Mouse (Mus musculus) liver, adult 2 months (tissue): ENCODE data around the gene Thegl. TPM values are rescaled to one million over a fixed set of nuclear protein-coding genes. Genes with fewer than 3 reads are reported as not detected.

Experiments
- DNase-seq: peaks from one replicate; pipeline ENCODE4 v3.0.0-alpha.2; 2011; ENCODE audit warnings: low read depth, low spot score; ENCODE audit errors: extremely low read depth
- H3K27ac ChIP-seq: fragments of 200-500 bp; replicated peaks from 2 replicates; pipeline ENCODE4 v1.5.1; 2012; ENCODE audit warnings: low read depth, mild to moderate bottlenecking, control low read depth, inconsistent platforms, low read length; ENCODE audit not compliant: insufficient read depth
- H3K27me3 ChIP-seq: fragments of 200-500 bp; 2 replicates; pipeline ENCODE4 v1.6.1; 2012; ENCODE audit warnings: mild to moderate bottlenecking, moderate library complexity, low read length, inconsistent platforms; ENCODE audit not compliant: control insufficient read depth, insufficient read depth
- H3K36me3 ChIP-seq: fragments of 200-500 bp; 2 replicates; pipeline ENCODE4 v1.6.1; 2012; ENCODE audit warnings: low read length, inconsistent platforms; ENCODE audit not compliant: control insufficient read depth, insufficient read depth
- H3K4me1 ChIP-seq: fragments of 200-500 bp; 2 replicates; pipeline ENCODE4 v1.6.1; 2011; ENCODE audit warnings: low read length; ENCODE audit not compliant: control insufficient read depth, insufficient read depth
- H3K4me3 ChIP-seq: fragments of 200-500 bp; 2 replicates; pipeline ENCODE4 v1.5.1; 2011; ENCODE audit warnings: low read depth, mild to moderate bottlenecking, control low read depth, low read length, moderate library complexity; ENCODE audit not compliant: insufficient read depth
- H3K79me2 ChIP-seq: fragments of 200-500 bp; 2 replicates; pipeline ENCODE4 v1.6.1; 2012; ENCODE audit warnings: inconsistent platforms, mild to moderate bottlenecking, low read length, moderate library complexity; ENCODE audit not compliant: control insufficient read depth, insufficient read depth
- H3K9ac ChIP-seq: fragments of 200-500 bp; 2 replicates; pipeline ENCODE4 v1.6.1; 2012; ENCODE audit warnings: low read depth, mild to moderate bottlenecking, control low read depth, inconsistent platforms, low read length
- CTCF ChIP-seq: fragments of 200-500 bp; IDR thresholded peaks from 2 replicates; pipeline ENCODE4 v1.5.1; 2011; ENCODE audit warnings: low read depth, low read length, control low read depth
- POLR2A ChIP-seq: fragments of 200-500 bp; IDR thresholded peaks from 2 replicates; pipeline ENCODE4 v1.6.1; 2011; ENCODE audit warnings: low read length, control low read depth; ENCODE audit not compliant: insufficient read depth; ENCODE audit errors: extremely low read depth
- WGBS: fragments of 180-500 bp; shearing (Covaris S2); methylation state at CpG from one replicate; pipeline ENCODE4 v1.1.7; 2018; 5-methylcytosine and 5-hydroxymethylcytosine counted together
- polyA plus RNA-seq: library from polyadenylated mRNA; depleted of rRNA; stranded (reverse); fragments of >200 nt; gene quantifications from 2 replicates; pipeline ENCODE4 v1.2.3, GENCODE M21; 2012
- total RNA-seq: library from RNA; depleted of rRNA; stranded (reverse); fragments of >200 nt; gene quantifications from 2 replicates; pipeline ENCODE4 v1.2.3, GENCODE M21; 2014

Gene Thegl
- total and polyA plus RNA-seq, 2 experiments = not detected

- no peak overlapping the region for H3K27ac ChIP-seq
- H3K36me3 ChIP-seq = no peaks in the 10 kb centered on the region
- H3K9ac ChIP-seq = no peak overlapping the region
- DNase-seq = no peak
- no peak overlapping the region for H3K4me3 ChIP-seq
- no peaks in the 10 kb centered on the region for H3K4me1 ChIP-seq
- H3K79me2 ChIP-seq = no peaks in the 10 kb centered on the region
- TF ChIP-seq POLR2A (no peak), CTCF (no peak)
- H3K27me3 ChIP-seq = no peaks in the 10 kb centered on the region
- 82% methylated on average over 8 of the region's 8 CpGs for WGBS
These were observed 58.0 kb downstream of the Thegl start for GRCm38 (mm10) chr5:77073794-77074193.

- TF ChIP-seq CTCF (no peak), POLR2A (no peak)
- Histone ChIP-seq H3K27me3 (no peaks in the 10 kb centered on the region), H3K27ac (no peak overlapping the region), H3K79me2 (no peaks in the 10 kb centered on the region), H3K9ac (no peak overlapping the region), H3K4me3 (no peak overlapping the region), H3K4me1 (no peaks in the 10 kb centered on the region), H3K36me3 (no peaks in the 10 kb centered on the region)
- no peak for DNase-seq
- WGBS = 49% methylated on average over 2 of the region's 2 CpGs
These were observed 59.1 kb downstream of the Thegl start for GRCm38 (mm10) chr5:77074914-77075313.

GRCm38 (mm10) chr5:77075951-77076350 is 60.1 kb downstream of the Thegl start:
- no peak for DNase-seq
- H3K27ac ChIP-seq = no peak overlapping the region
- H3K4me3 ChIP-seq = no peak overlapping the region
- H3K36me3 ChIP-seq = no peaks in the 10 kb centered on the region
- no peak overlapping the region for H3K9ac ChIP-seq
- no peaks in the 10 kb centered on the region for H3K27me3 ChIP-seq
- 92% methylated on average over 4 of the region's 4 CpGs for WGBS
- TF ChIP-seq CTCF (no peak), POLR2A (no peak)
- no peaks in the 10 kb centered on the region for H3K79me2 ChIP-seq
- H3K4me1 ChIP-seq = no peaks in the 10 kb centered on the region

- no peak for TF ChIP-seq CTCF
- no peak for DNase-seq
- Histone ChIP-seq H3K36me3 (no peaks in the 10 kb centered on the region), H3K27ac (no peak overlapping the region), H3K9ac (no peak overlapping the region), H3K27me3 (no peaks in the 10 kb centered on the region), H3K4me1 (no peaks in the 10 kb centered on the region), H3K79me2 (no peaks in the 10 kb centered on the region), H3K4me3 (no peak overlapping the region)
- 74% methylated on average over 4 of the region's 4 CpGs for WGBS
These were observed 64.9 kb downstream of the Thegl start for GRCm38 (mm10) chr5:77080761-77081160.

- Histone ChIP-seq H3K27me3 (no peaks in the 10 kb centered on the region), H3K36me3 (peaks cover 7% of the 10 kb centered on the region; the same call in 1 of the 2 replicates), H3K9ac (no peak overlapping the region), H3K4me1 (no peaks in the 10 kb centered on the region), H3K79me2 (no peaks in the 10 kb centered on the region), H3K27ac (no peak overlapping the region), H3K4me3 (no peak overlapping the region)
- no peak for DNase-seq
- WGBS = 84% methylated on average over 7 of the region's 7 CpGs
- TF ChIP-seq CTCF (no peak), POLR2A (no peak)
These were observed 66.9 kb downstream of the Thegl start for GRCm38 (mm10) chr5:77082735-77083134.

- H3K4me1 ChIP-seq = no peaks in the 10 kb centered on the region
- WGBS = 95% methylated on average over 4 of the region's 4 CpGs
- peaks cover 17% of the 10 kb centered on the region for H3K36me3 ChIP-seq
- H3K4me3 ChIP-seq = no peak overlapping the region
- no peak for DNase-seq
- no peak overlapping the region for H3K9ac ChIP-seq
- H3K79me2 ChIP-seq = no peaks in the 10 kb centered on the region
- no peak overlapping the region for H3K27ac ChIP-seq
- H3K27me3 ChIP-seq = no peaks in the 10 kb centered on the region
- TF ChIP-seq POLR2A (no peak), CTCF (no peak)
These were observed 68.6 kb downstream of the Thegl start for GRCm38 (mm10) chr5:77084418-77084817.
